Mouse (Mus musculus) thymus, adult 2 months (tissue): ENCODE results near the gene Mbtd1. TPM values are rescaled to one million over a fixed set of nuclear protein-coding genes. Genes with fewer than 3 reads are reported as not detected.
"Not testable (repeated sequence)": the region's sequence is repeated elsewhere in the genome, so short reads cannot be mapped to it uniquely, and the experiment has no call there.

Experiments
- DNase-seq: peaks from one replicate; pipeline ENCODE4 v3.0.0; 2021
- H3K27ac ChIP-seq: fragments of 200-500 bp; 2 replicates; pipeline ENCODE4 v1.5.1; 2012; ENCODE audit warnings: low read length, control low read depth; ENCODE audit not compliant: control insufficient read depth, insufficient read depth
- H3K27me3 ChIP-seq: fragments of 200-500 bp; 2 replicates; pipeline ENCODE4 v1.6.1; 2012; ENCODE audit warnings: mild to moderate bottlenecking, low read length, moderate library complexity, mixed read lengths; ENCODE audit not compliant: control insufficient read depth, insufficient read depth
- H3K36me3 ChIP-seq: fragments of 200-500 bp; 2 replicates; pipeline ENCODE4 v1.6.1; 2012; ENCODE audit warnings: mild to moderate bottlenecking, low read length, moderate library complexity; ENCODE audit not compliant: control insufficient read depth, insufficient read depth
- H3K4me1 ChIP-seq: fragments of 200-500 bp; replicated peaks from 2 replicates; pipeline ENCODE4 v1.6.1; 2012; ENCODE audit warnings: low read length; ENCODE audit not compliant: control insufficient read depth, insufficient read depth
- H3K4me3 ChIP-seq: fragments of 200-500 bp; 2 replicates; pipeline ENCODE4 v1.5.1; 2012; ENCODE audit warnings: mild to moderate bottlenecking, low read length, control low read depth, moderate library complexity; ENCODE audit not compliant: control insufficient read depth, insufficient read depth
- CTCF ChIP-seq: fragments of 200-500 bp; IDR thresholded peaks from 2 replicates; pipeline ENCODE4 v1.5.1; 2012; ENCODE audit warnings: mild to moderate bottlenecking, control low read depth, low read length, moderate library complexity, borderline replicate concordance; ENCODE audit not compliant: control insufficient read depth, poor library complexity, insufficient read depth; ENCODE audit errors: extremely low read depth
- POLR2A ChIP-seq: fragments of 200-500 bp; IDR thresholded peaks from 2 replicates; pipeline ENCODE4 v1.6.1; 2012; ENCODE audit warnings: mild to moderate bottlenecking, low read length, control low read depth, moderate library complexity; ENCODE audit not compliant: control insufficient read depth, poor library complexity, insufficient read depth; ENCODE audit errors: extremely low read depth
- WGBS: fragments of 180-500 bp; shearing (Covaris S2); methylation state at CpG from one replicate; pipeline ENCODE4 v1.1.7; 2018; 5-methylcytosine and 5-hydroxymethylcytosine counted together
- polyA plus RNA-seq: library from polyadenylated mRNA; depleted of rRNA; stranded (reverse); fragments of >200 nt; gene quantifications from 2 replicates; pipeline ENCODE4 v1.2.3, GENCODE M21; 2012

Gene Mbtd1
- polyA plus RNA-seq, 1 experiment: 17.4 TPM

- WGBS: 82% methylated on average over 4 of the region's 4 CpGs
- H3K27me3 ChIP-seq: no peaks in the 10 kb centered on the region
- DNase-seq: no peak
- H3K27ac ChIP-seq: no peak overlapping the region
- H3K36me3 ChIP-seq: peaks cover 43% of the 10 kb centered on the region
- no peaks in the 10 kb centered on the region for H3K4me1 ChIP-seq
- H3K4me3 ChIP-seq: no peak overlapping the region
- no peak for TF ChIP-seq CTCF
- TF ChIP-seq POLR2A: no peak
Observed at GRCm38 (mm10) chr11:93906834-93907233, 21.2 kb downstream of the Mbtd1 start.

- H3K27ac ChIP-seq: no peak overlapping the region
- H3K4me1 ChIP-seq: no peaks in the 10 kb centered on the region
- TF ChIP-seq CTCF (no peak), POLR2A (no peak)
- DNase-seq: no peak
- no peaks in the 10 kb centered on the region for H3K27me3 ChIP-seq
- 88% methylated on average over 3 of the region's 3 CpGs for WGBS
- peaks cover 53% of the 10 kb centered on the region for H3K36me3 ChIP-seq
- H3K4me3 ChIP-seq: no peak overlapping the region
Observed at GRCm38 (mm10) chr11:93907839-93908238, 22.2 kb downstream of the Mbtd1 start.

- no peaks in the 10 kb centered on the region for H3K4me1 ChIP-seq
- H3K4me3 ChIP-seq: no peak overlapping the region
- no peak for TF ChIP-seq CTCF
- no peak for TF ChIP-seq POLR2A
- H3K27ac ChIP-seq: no peak overlapping the region
- H3K36me3 ChIP-seq: peaks cover 62% of the 10 kb centered on the region
- no peak for DNase-seq
- no peaks in the 10 kb centered on the region for H3K27me3 ChIP-seq
- 86% methylated on average over 9 of the region's 9 CpGs for WGBS
Observed at GRCm38 (mm10) chr11:93908829-93909228, 23.2 kb downstream of the Mbtd1 start.

GRCm38 (mm10) chr11:93911603-93912002 is 26.0 kb downstream of the Mbtd1 start:
- TF ChIP-seq POLR2A (no peak), CTCF (no peak)
- DNase-seq: no peak
- H3K4me3 ChIP-seq: no peak overlapping the region
- H3K27me3 ChIP-seq: no peaks in the 10 kb centered on the region
- no peaks in the 10 kb centered on the region for H3K4me1 ChIP-seq
- 97% methylated on average over 3 of the region's 3 CpGs for WGBS
- no peak overlapping the region for H3K27ac ChIP-seq
- H3K36me3 ChIP-seq: peaks cover 81% of the 10 kb centered on the region

- not testable (repeated sequence) for H3K27me3 ChIP-seq, H3K27ac ChIP-seq, H3K4me1 ChIP-seq, DNase-seq, H3K4me3 ChIP-seq
- H3K36me3 ChIP-seq: peaks cover 84% of the 10 kb centered on the region
- 96% methylated on average over 2 of the region's 2 CpGs for WGBS
Observed at GRCm38 (mm10) chr11:93915019-93915418, 29.4 kb downstream of the Mbtd1 start.

- no peak for DNase-seq
- Histone ChIP-seq H3K4me3 (no peak overlapping the region), H3K27ac (no peak overlapping the region), H3K4me1 (no peaks in the 10 kb centered on the region), H3K36me3 (peaks cover 72% of the 10 kb centered on the region), H3K27me3 (no peaks in the 10 kb centered on the region)
- no peak for TF ChIP-seq POLR2A
- no peak for TF ChIP-seq CTCF
Observed at GRCm38 (mm10) chr11:93929106-93929505, 43.5 kb downstream of the Mbtd1 start.

GRCm38 (mm10) chr11:93940906-93941305 is 55.3 kb downstream of the Mbtd1 start:
- H3K27ac ChIP-seq: no peak overlapping the region
- peaks cover 17% of the 10 kb centered on the region for H3K36me3 ChIP-seq
- no peak for DNase-seq
- TF ChIP-seq POLR2A: no peak
- no peak for TF ChIP-seq CTCF
- H3K4me3 ChIP-seq: no peak overlapping the region
- H3K4me1 ChIP-seq: no peaks in the 10 kb centered on the region
- WGBS: 29% methylated on average over 2 of the region's 2 CpGs
- H3K27me3 ChIP-seq: no peaks in the 10 kb centered on the region

- no peaks in the 10 kb centered on the region for H3K27me3 ChIP-seq
- 95% methylated on average over 3 of the region's 3 CpGs for WGBS
- TF ChIP-seq CTCF (no peak), POLR2A (no peak)
- H3K4me3 ChIP-seq: no peak overlapping the region
- H3K4me1 ChIP-seq: no peaks in the 10 kb centered on the region
- H3K36me3 ChIP-seq: peaks cover 7% of the 10 kb centered on the region; the same call in 1 of the 2 replicates
- H3K27ac ChIP-seq: no peak overlapping the region
- DNase-seq: no peak
Observed at GRCm38 (mm10) chr11:93944986-93945385, 59.3 kb downstream of the Mbtd1 start.
